Mouse (Mus musculus) bone marrow macrophage, adult 2 months (primary cell): Measurements from ENCODE around the gene Bcr.

Experiments used
- CTCF ChIP-seq: IDR thresholded peaks from 2 replicates; pipeline ENCODE4 v1.5.1; 2012; ENCODE audit warnings: low read depth, mild to moderate bottlenecking, low read length, moderate library complexity
- POLR2A ChIP-seq: IDR thresholded peaks from 2 replicates; pipeline ENCODE4 v1.6.1; 2012; ENCODE audit warnings: mild to moderate bottlenecking, low read depth, low read length, borderline replicate concordance

- no peak for TF ChIP-seq POLR2A
- TF ChIP-seq CTCF: no peak
These were observed 34.8 kb downstream of the Bcr start for GRCm38 (mm10) chr10:75095216-75095615.
